Mouse (Mus musculus) brain, embryonic 18.5 days (tissue): Measurements from ENCODE around the gene Pear1.

ENCODE experiments used
- DNase-seq: peaks from one replicate; pipeline ENCODE4 v3.0.0-alpha.2; 2012; ENCODE audit warnings: low read depth, low spot score

Pear1 gene

GRCm38 (mm10) chr3:87809322-87809962 lies 14.7 kb downstream of the Pear1 start:
- no peak for DNase-seq

GRCm38 (mm10) chr3:87804038-87804677 lies 19.9 kb downstream of the Pear1 start:
- no peak for DNase-seq

GRCm38 (mm10) chr3:87801681-87802080 lies 22.4 kb downstream of the Pear1 start:
- DNase-seq = no peak

GRCm38 (mm10) chr3:87796736-87797334 lies 27.3 kb downstream of the Pear1 start, which contains the start of gene Insrr:
Gene Insrr, plus strand, starts transcription at chr3:87796951.
- DNase-seq = no peak

GRCm38 (mm10) chr3:87795336-87796277 lies 28.5 kb downstream of the Pear1 start:
- no peak for DNase-seq

- no peak for DNase-seq
Observed at GRCm38 (mm10) chr3:87794922-87795325, 29.2 kb downstream of the Pear1 start, which contains the start of gene Ntrk1. Gene Ntrk1, minus strand, starts transcription at chr3:87795162.

- DNase-seq = no peak
Observed at GRCm38 (mm10) chr3:87789768-87790167, 34.3 kb downstream of the Pear1 start.

- no peak for DNase-seq
Observed at GRCm38 (mm10) chr3:87789248-87789647, 34.9 kb downstream of the Pear1 start.

- no peak for DNase-seq
Observed at GRCm38 (mm10) chr3:87785626-87786214, 38.4 kb downstream of the Pear1 start.

GRCm38 (mm10) chr3:87785156-87785555 lies 39.0 kb downstream of the Pear1 start:
- no peak for DNase-seq

GRCm38 (mm10) chr3:87783282-87784023 lies 40.7 kb downstream of the Pear1 start:
- DNase-seq = no peak

- no peak for DNase-seq
Observed at GRCm38 (mm10) chr3:87779086-87779485, 45.0 kb downstream of the Pear1 start.

GRCm38 (mm10) chr3:87778283-87778682 lies 45.8 kb downstream of the Pear1 start:
- DNase-seq = no peak

GRCm38 (mm10) chr3:87771088-87771487 lies 53.0 kb downstream of the Pear1 start:
- no peak for DNase-seq

- DNase-seq = no peak
Observed at GRCm38 (mm10) chr3:87770280-87770679, 53.8 kb downstream of the Pear1 start.

- no peak for DNase-seq
Observed at GRCm38 (mm10) chr3:87769506-87769905, 54.6 kb downstream of the Pear1 start.

GRCm38 (mm10) chr3:87768844-87769243 lies 55.3 kb downstream of the Pear1 start:
- no peak for DNase-seq

GRCm38 (mm10) chr3:87768431-87768830 lies 55.7 kb downstream of the Pear1 start:
- no peak for DNase-seq

GRCm38 (mm10) chr3:87767764-87768163 lies 56.3 kb downstream of the Pear1 start:
- DNase-seq = no peak

GRCm38 (mm10) chr3:87766284-87766667 lies 57.8 kb downstream of the Pear1 start:
- no peak for DNase-seq
